Mouse (Mus musculus): ENCODE measurements at regions not wholly inside any gene's neighbourhood (a gene's known extent, or its start where the extent isn't known, plus 50 kb on each side); places are given as distances from the start of the nearest gene placed in this dataset.
"Not testable (repeated sequence)": the region's sequence is repeated elsewhere in the genome, so short reads cannot be mapped to it uniquely, and the experiment has no call there.

DNA sequence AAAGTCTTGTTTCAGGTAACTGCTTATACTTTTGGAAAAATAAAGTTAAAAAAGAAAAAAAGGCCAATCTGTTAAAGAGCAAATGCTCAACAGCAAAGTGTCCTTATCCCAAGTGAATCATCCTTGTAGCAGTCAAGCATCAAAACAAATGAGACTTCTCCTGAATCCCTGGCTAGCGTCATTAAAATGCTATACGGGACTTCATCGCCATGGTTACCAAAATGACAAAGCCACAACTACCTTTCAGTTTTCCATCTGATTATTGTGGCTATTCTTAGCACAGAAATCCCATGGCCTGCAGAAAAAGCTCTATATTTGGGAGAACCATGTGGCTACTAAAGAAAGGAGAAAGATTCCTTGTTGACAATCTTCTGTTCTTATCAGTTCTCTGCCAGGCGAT lies 322.7 kb downstream of the Arl4a start:
- DNase-seq = no peak

DNA sequence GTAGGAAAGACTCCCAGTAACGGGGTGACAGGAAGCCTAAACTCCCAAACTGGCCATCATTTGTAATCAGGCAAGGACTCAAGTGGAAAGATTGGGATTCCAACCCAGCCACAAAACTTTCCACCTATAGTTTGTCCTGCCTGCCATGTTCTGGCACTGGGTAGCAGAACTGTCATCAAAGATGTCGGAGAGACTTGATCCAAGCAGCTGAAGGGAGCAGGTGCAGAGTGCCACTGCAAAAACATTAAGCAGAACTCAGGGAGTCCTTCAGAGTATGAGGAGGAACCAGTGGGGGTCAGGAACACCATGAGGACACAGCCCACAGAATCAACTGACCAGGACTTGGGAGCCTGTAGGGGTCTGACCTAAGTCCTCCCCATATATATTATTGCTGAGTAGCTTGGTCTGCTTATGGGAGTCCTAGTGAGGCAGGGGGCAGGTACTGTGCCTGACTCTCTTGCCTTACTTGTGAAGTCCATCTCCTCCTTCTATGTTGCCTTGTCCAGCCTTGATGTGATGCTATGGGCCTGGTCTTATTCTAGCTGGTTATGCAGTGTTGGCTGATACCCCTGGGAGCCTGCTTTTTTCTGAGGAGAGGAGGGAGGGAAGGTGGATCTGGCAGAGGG lies 323.5 kb downstream of the Arl4a start:
- no peak for DNase-seq

DNA sequence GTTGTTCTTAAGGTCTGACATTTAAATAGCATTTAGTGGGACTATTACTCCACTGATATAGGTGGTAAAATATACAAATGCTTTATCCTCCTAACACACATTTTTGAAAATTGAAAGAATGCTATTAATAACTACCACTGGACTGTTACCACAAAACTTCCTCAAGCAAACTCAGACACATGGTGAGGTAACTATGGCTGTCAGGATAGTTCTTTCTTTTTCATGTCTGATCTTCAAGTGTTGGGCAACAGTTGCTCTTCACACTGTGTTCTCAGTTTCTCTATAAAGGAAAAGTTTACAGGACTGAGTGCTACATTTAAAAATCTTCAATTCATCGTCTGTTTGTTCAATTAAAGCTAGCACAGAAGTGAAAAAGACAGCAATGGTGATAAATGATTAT lies 326.0 kb downstream of the Arl4a start:
- no peak for DNase-seq

DNA sequence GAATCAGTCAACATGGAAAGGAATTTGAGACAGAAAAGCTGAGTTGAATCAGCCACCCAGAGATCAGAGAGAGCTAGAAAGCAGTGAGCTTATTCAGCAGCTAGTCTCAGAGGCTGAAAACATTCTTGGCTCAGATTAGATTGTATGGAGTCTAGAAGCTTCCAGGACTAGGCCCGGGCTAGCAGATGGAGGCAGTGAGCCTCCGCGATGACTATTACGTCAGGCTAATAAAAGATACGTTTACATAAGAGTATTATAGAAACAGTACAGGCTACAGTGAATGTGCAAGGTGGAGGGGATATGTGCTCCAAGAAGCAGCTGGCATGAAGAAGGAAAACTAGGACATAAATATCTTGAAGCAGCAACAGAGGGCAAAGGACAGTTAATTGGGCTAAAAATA lies 328.0 kb downstream of the Arl4a start:
- DNase-seq = no peak

DNA sequence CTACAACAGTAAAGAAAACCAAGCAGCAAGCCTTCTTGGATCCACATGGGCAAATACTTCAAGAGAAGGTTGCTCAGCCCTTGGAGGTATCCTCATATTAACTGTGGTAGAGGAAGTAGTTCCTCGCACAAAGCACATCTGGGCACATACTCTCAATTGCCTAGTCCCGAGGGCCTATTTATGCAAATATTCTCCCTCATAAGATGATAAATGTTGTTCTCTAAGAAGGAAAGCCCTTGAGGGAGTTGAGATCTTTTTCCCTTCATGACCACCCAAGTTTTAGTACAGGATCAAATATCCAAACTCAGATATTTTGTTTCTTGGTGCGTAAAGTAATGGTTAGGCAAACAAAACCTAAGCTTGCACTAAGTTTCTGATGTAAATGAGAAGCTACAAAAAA lies 340.6 kb downstream of the Arl4a start:
- no peak for DNase-seq

DNA sequence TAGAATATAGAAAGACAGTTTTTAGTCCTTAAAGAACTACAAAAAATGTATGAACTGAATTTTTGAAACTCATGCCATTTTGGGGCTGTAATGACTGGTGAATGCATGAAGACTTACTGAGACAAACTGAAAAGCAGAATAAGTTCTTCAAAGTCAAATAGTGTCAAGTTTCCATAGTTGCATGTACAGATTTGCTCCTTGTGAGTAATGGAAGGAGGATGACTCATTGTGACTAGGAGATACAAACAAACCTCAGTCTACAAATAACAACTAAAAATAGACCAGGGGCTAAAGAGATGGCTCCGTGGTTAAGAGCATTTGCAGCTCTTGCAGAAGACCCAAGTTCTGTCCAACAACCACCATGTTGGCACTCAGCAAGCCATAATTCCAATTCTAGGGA lies 342.5 kb downstream of the Arl4a start:
- DNase-seq = no peak

DNA sequence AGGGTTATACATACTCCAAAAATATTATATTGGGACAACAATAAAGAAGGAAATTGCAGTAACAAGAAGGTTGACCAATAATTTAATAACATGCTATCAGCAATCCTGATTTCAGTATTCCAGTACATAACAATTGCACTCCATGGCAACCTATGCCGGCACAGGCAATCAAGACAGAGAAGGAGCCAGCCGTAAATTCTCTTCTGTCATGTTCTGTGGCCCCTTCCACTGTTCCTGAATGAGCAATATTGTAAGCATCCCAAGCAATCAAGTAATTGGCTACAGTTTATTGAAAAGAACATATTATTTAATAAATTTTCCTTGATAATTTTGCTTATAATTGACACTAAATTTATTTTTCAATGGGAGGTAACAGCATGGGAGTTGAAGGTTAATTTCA lies 345.8 kb downstream of the Arl4a start:
- DNase-seq = no peak

DNA sequence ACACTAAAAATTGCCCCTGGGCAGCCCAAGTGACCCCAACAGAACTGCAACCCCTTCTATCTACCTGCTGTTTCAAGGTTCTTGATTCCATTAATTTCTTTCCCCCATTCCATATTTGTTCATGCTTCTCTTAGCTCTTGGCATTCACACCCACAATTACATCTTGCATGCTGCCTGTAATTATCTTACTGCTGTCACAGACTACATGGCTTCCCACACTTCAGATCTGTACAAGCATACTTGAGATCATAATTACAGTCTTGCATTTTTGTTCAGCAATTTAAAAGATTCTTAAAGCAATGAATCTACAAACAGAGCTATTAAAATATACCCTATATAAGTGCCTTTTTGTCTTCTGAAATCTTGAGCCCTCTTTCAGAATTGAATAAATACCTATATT lies 352.4 kb downstream of the Arl4a start:
- no peak for DNase-seq

DNA sequence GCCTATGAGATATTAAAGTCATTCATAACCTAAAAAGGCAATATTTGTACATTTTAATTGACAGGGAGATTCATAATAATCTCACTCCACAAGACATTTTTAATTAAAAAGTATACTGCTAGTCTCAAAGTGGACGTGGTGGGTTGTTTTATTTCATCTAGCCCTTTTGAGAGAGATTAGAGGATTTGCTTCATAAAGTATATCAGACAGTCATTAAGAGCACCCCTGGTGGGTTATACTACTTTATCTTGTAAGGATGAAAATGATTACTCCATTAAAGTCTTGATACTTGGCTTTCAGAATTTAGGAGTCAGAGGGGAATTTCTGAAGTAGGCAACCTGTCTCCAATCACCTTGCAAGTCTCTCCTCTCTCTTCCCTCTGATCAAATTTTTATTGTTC lies 355.7 kb downstream of the Arl4a start:
- no peak for DNase-seq

DNA sequence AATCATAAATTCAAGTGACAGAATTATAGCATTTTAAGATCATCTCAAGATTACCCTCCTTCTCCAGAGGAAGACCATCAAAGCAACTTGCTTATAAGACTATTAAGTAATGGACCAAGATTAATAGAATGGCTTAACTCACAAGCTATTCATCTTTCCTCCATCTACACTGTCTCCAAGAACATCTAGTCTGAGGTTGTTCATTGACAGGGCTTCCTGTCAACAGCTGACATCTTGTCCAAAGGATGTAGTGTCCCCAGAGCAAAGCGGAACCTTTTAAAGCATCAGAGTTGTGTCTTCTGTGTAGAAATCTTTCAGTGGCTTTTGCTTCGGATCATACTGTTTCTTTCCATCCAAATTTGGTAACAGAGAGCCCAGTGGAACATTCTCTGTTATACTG lies 362.2 kb downstream of the Arl4a start:
- DNase-seq = no peak

DNA sequence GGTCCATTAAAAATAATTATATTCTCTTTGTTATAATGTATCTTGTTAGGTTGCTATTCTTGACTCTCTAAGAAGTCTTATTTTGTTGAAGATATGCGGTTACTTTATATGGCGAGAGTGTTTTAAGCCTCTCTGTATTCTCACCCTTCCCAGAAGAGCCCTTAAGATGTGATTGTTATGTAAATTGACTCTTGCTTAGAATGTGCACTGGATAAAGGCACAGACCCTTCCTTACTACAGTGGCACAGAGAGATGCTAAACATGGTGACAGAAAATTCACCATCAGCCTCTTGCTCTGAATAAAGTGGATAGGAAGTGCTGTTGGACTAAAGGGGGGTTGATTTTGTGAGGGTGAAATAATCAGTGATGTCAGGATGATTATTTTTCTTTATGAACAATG lies 370.1 kb downstream of the Arl4a start:
- DNase-seq = no peak

DNA sequence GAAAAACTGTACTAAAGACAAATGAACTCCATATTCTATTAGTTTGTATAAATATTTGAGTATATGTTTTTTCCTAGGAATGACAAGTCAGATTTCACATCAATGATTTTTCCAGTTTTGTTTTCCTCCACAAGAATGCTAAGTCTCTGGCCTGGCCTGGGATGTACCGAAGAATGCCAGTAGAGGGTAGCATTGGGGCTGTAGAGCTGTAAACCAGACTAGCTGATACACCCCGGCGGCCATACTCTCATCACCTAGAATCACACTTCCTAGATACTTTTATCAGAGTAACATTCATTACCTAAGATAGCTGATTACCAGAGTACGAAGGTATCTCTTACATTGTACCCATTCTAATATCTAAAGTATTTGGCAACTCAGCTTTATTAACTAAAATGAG lies 372.4 kb downstream of the Arl4a start:
- DNase-seq = peak; percentile 78

DNA sequence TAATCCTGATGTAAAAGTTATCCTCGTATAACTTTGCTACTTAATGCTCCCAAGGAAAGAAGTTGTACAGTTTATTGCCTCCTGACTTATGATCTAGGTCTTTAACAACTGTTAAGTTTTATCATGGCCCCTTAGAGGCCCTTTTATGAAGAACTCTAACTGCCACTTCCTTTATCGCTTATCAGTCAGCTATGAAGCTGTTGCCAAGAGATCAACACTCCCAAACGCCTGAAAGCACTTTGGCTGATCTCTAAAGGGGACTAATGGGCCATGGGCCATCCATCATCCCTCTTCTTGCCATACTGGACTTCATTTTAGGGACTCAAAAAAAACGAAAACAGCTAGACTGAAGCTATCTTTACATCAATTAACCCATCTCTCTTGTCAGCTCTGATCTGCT lies 377.4 kb downstream of the Arl4a start:
- peak; percentile 45 to 57 for DNase-seq

DNA sequence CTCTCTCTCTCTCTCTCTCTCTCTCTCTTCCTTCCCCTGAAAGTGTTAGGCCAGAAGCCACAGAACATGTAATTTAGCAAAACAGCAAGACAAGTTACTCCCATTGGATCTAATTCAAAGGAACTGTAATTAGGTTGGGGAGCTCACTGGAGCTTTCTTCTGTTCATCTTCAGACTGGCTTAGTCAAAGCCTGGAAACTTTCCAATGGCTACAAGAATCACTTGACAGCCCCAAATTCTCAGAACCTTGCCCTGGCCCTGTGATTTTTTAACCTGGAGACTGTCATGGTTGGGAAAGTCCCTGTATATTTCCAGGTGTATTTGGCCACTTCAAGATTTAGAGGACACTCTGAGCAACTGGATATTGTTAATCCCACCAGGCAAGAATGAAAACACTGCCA lies 381.2 kb downstream of the Arl4a start:
- DNase-seq = no peak

DNA sequence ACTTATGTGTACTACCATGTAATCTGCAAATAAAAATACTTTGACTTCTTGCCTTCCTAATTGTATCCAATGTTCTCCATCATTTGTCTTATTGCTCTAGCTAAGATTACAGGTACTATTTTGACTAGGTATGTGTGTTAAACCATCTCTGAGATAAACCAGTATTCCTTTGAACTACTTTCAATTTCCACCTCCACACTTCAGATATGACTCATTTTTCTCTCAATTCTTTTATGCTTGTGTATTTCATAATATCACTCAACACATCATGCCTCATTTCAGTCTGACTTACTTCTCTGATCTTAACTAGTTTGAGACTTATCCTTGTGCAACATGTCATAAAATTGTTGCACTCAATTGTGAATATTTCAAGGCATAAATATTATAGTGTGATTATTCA lies 388.9 kb downstream of the Arl4a start:
- DNase-seq = no peak

DNA sequence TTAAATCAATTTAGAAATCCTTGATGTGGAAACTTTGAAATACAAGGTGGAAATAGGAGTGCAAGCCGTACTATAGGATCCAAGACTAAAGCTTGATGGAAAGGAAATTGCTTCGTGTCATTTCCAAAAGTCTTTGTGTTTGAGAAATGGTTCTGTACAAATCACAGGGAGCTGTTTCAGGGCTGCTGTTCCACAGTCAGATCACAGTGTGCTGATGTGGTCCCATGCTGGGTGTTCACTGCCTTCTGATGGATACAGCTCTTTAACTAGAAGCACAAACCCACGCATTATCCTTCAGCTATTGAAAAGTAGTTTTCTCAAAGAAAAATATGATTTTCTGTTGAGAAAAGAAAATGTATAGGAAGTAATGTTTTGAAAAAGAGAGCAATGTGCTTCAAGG lies 391.3 kb downstream of the Arl4a start:
- no peak for DNase-seq

DNA sequence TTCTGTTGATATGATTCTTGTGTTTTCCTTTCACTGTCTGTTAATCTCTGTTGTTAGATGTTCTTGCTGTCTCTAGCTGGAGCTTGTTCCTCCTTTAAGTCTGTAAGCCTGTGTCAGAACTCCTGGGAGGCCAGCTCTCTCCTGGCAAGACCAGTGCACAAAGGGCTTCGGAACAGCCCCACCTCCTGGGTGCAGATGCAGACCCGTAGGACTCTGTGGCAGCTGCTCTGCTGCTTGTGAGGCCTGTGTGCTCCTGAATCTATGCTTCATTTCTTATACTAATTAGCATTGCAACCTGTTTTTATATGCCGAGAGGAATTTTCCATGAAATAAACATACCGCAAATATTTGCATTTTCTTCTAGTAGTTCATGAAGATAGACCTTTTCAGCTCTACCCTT lies 392.2 kb downstream of the Arl4a start:
- no peak for DNase-seq

DNA sequence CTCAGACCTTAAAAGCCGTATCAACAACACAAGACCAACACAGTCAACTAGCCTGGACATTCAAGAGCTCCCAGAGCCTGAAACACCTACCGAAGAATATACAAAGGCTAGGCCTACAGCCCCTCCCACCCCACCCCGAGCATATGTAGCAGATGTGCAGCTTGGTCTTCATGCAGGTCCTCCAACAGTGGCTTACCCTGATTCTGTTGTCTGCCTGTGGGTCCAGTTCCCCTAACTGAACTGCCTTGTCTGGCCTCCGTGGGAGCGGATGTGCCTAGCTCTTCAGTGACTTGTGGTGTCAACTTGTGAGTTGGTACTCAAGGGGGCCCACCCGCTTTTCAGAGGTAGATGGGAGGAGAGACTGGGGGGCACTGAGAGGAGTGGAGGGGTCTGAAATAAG lies 398.6 kb downstream of the Arl4a start:
- no peak for DNase-seq

DNA sequence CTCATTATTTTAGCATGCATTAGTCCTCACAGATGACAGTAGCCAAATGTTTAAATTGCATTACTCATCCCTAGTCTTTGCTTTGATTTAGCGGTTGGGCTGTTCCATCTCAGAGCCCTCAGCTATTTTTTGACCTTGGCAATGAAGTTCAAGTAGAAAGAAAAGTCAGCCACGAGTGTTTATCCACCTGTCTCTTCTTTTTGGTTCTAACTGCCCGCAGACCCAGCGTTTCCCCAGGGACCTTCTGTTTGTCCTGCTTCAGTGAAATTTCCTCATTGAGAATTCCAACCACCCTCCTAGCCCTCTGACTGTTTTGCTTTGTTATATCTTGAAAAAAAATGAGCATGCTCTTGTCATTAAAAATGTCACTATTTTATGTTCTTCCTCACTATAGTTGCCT lies 403.5 kb downstream of the Arl4a start:
- no peak for DNase-seq

DNA sequence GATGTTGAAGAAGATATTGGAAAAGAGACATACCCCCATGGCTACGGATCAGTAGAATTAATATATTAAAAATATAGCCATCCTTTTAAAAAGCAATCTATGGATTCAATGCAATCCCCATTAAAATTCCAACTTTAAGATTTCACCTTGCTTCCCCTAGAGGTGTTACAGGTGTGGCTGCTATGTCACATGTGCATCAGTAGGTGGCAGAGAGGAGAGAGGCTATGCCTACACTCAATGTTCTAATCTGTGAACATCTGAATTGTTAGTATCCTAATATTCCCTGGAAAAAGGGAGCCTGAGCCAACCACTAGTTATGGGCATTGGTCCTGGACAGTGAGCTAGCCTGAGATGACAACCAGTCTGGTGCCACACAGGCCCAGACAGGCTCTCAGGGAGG lies 416.6 kb downstream of the Arl4a start:
- DNase-seq = no peak

DNA sequence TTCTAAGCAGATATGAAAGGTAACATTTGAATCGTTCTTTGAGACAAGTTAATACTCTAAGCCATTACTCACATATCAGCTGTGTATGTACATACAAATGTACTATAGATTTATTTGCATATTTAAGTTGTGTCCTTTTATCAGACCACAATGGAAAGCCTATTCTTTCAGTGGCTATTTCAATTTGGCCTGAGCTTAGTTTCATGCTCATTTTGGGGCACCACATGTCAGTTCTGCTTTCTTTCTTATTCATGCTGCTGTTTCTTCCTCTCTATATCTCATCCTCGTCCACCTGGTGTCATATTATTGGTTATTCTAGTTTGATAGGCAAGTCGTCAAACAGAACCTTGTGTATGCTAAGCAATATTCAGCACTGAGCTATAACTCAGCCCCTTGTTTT lies 432.5 kb downstream of the Arl4a start:
- no peak for DNase-seq

DNA sequence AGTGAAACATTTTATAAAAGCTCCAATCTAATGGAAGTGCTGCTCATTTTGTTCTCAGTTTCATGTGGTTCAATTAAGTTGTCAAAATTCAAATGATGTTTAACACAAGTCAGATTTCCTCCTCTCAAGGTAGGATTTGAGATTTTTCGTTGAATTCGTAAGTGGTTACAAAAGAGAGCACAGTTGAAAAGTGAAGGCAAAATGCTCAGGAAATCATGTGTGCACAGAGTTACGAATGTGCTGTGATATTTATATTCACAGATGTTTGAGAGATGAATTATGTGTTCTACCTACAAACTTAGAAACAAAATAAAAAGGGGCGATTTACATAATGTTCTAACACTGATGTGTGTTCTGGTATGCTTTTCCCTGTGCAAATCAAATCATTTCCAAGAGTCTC lies 433.1 kb downstream of the Arl4a start:
- DNase-seq = no peak

DNA sequence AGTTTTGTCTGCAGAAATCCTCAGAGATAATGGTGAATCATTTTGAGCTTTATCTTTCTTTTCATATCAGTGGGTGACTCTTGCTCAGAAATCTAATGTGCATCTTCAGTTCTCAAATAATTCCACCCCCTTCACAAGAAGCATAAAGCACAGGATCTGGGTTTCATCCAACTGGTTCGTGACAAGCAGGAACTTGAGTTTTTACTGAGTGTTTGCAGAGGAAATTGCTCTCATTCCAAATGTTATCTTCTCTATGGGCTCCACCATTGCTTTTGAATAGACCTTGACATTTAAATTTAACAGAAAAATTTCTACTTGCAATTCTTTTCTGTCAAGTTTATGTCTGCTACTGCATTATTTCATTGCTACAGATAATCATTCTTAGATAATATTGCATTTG lies 443.1 kb downstream of the Arl4a start:
- no peak for DNase-seq

DNA sequence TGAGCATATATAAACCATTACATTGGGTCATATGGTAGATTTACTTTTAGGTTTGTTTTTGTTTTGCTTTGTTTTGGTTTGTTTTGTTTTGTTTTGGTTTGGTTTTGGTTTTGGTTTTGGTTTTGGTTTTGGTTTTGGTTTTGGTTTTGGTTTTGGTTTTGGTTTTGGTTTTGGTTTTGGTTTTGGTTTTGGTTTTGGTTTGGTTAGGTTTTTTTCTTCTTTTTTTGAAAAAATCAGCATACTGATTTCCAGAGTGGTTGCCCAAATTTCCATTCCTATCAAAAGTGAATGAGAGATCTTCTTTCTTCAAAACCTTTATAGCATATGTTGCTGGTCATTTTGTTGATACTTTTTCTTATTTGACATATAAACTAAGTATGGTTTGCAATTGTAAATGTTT lies 444.0 kb downstream of the Arl4a start:
- DNase-seq = not testable (repeated sequence)

DNA sequence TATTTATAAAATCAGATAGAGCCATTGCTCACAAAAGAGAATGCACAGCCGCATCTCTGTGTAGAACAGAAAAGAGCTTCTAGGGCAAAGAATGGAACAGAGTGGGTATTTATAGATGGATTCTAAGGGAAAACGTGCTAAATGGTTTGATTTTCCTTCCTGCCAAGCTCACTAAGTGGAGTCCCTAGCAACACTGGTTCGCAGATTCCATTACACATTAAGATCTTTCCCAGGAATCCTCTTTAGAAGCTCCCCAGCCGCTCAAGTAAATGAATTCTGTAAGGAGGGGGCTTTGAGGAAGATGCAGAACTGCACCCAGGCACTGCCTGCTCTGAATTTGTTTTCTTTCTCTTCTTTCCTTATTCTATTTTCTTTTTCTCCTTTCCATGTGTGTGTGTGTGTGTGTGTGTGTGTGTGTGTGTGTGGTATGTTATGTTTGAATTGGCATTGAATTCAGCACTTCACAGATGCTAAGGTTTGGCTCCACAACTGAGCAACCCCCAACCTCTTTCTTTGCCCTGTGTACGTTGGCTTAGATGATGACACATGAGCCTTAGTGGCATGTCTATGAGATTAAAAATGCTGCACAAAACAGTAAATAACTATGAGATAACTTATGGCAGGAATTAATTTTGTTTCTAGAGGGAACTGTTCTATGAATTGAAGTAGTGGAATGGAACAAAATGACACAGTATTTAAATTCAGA lies 450.5 kb downstream of the Arl4a start:
- DNase-seq = peak in 1 of 2 experiments; percentile 1

Data from kidney, postnatal 4 days (tissue).